Mouse (Mus musculus) CH12.LX (cell line): Measurements from ENCODE around the gene Map4k3. TPM values are rescaled to one million over a fixed set of nuclear protein-coding genes. Genes with fewer than 3 reads are reported as not detected.

Experiments used
- DNase-seq: peaks from one replicate; pipeline ENCODE4 v3.0.0-alpha.2; 2013; ENCODE audit errors: extremely low read depth
- H3K27ac ChIP-seq: 2 replicates; pipeline ENCODE4 v1.5.1; 2012; ENCODE audit warnings: low read depth, mild to moderate bottlenecking, control low read depth, moderate library complexity; ENCODE audit not compliant: insufficient read depth
- H3K27me3 ChIP-seq: replicated peaks from 2 replicates; pipeline ENCODE3; 2012; ENCODE audit warnings: inconsistent platforms
- H3K36me3 ChIP-seq, 2 experiments: replicated peaks in 1 of 2; 2 replicates each; pipeline versions ENCODE3 to v1.6.1; 2012; ENCODE audit warnings: inconsistent platforms in 1 of 2, low read length in 1 of 2, mild to moderate bottlenecking in 1 of 2, mixed read lengths in 1 of 2, moderate library complexity in 1 of 2; ENCODE audit not compliant: control insufficient read depth in 1 of 2, insufficient read depth in 1 of 2
- H3K4me1 ChIP-seq, 2 experiments: 2 replicates each; pipeline ENCODE4 v1.6.1; 2012; ENCODE audit warnings: inconsistent platforms in 1 of 2, moderate library complexity in 1 of 2; ENCODE audit not compliant: insufficient read depth in 2 of 2, control insufficient read depth in 1 of 2
- H3K4me2 ChIP-seq: 2 replicates; pipeline ENCODE4 v1.6.1; 2012; ENCODE audit warnings: low read depth, mild to moderate bottlenecking, control low read depth; ENCODE audit not compliant: poor library complexity, insufficient read depth, severe bottlenecking
- H3K4me3 ChIP-seq, 3 experiments: fragments of 150-350 bp in 1 of 3; sonication (generic) in 1 of 3; replicated peaks in 1 of 3; 2 replicates each; pipeline versions ENCODE3 to v1.5.1; 2011 to 2012; ENCODE audit warnings: low read depth in 2 of 3, low read length in 2 of 3, mild to moderate bottlenecking in 2 of 3, moderate library complexity in 2 of 3, control low read depth in 1 of 3, improper control_type of control experiment in 1 of 3, inconsistent platforms in 1 of 3, mixed read lengths in 1 of 3; ENCODE audit not compliant: poor library complexity in 1 of 3
- H3K79me2 ChIP-seq: replicated peaks from 2 replicates; pipeline ENCODE4 v1.6.1; 2012; ENCODE audit warnings: mild to moderate bottlenecking, moderate library complexity; ENCODE audit not compliant: control insufficient read depth, poor library complexity, insufficient read depth, severe bottlenecking; ENCODE audit errors: extremely low read depth
- H3K9ac ChIP-seq: 2 replicates; pipeline ENCODE4 v1.6.1; 2012; ENCODE audit warnings: low read depth, mild to moderate bottlenecking, control low read depth, moderate library complexity; ENCODE audit not compliant: insufficient read depth
- H3K9me3 ChIP-seq: replicated peaks from 2 replicates; pipeline ENCODE3; 2012; ENCODE audit warnings: low read length, inconsistent platforms, mixed read lengths
- BHLHE40 ChIP-seq: IDR thresholded peaks from 2 replicates; pipeline ENCODE4 v1.6.1; 2011; ENCODE audit warnings: mild to moderate bottlenecking, low read depth, low read length, improper control_type of control experiment
- CHD2 ChIP-seq: IDR thresholded peaks from 2 replicates; pipeline ENCODE4 v1.6.1; 2011; ENCODE audit warnings: low read length, improper control_type of control experiment
- CTCF ChIP-seq, 2 experiments: IDR thresholded peaks in 1 of 2; conservative IDR thresholded peaks in 1 of 2; 2 replicates each; pipeline ENCODE4 v1.5.1; 2011 to 2012; ENCODE audit warnings: low read depth in 2 of 2, low read length in 2 of 2, improper control_type of control experiment in 1 of 2, inconsistent platforms in 1 of 2, mild to moderate bottlenecking in 1 of 2, moderate library complexity in 1 of 2
- E2F4 ChIP-seq: IDR thresholded peaks from 2 replicates; pipeline ENCODE4 v1.6.1; 2011; ENCODE audit warnings: low read depth, low read length, improper control_type of control experiment; ENCODE audit not compliant: insufficient replicate concordance
- GABPA ChIP-seq: IDR thresholded peaks from 2 replicates; pipeline ENCODE4 v1.6.1; 2012; ENCODE audit warnings: low read depth, low read length, improper control_type of control experiment, inconsistent platforms; ENCODE audit not compliant: insufficient replicate concordance
- HCFC1 ChIP-seq: IDR thresholded peaks from 2 replicates; pipeline ENCODE4 v1.6.1; 2012; ENCODE audit warnings: low read depth, mild to moderate bottlenecking, inconsistent platforms, low read length, improper control_type of control experiment
- MAFK ChIP-seq: IDR thresholded peaks from 2 replicates; pipeline ENCODE4 v1.6.1; 2011; ENCODE audit warnings: low read length, improper control_type of control experiment; ENCODE audit not compliant: insufficient replicate concordance
- MAX ChIP-seq: IDR thresholded peaks from 2 replicates; pipeline ENCODE4 v1.6.1; 2011; ENCODE audit warnings: low read length, improper control_type of control experiment
- MEF2A ChIP-seq: IDR thresholded peaks from 2 replicates; pipeline ENCODE4 v1.6.1; 2014; ENCODE audit warnings: low read depth, mild to moderate bottlenecking, inconsistent platforms, low read length, improper control_type of control experiment, borderline replicate concordance
- NRF1 ChIP-seq: IDR thresholded peaks from 2 replicates; pipeline ENCODE4 v1.6.1; 2014; ENCODE audit warnings: low read depth, mild to moderate bottlenecking, inconsistent platforms, low read length, improper control_type of control experiment, moderate library complexity
- POLR2AphosphoS2 ChIP-seq: IDR thresholded peaks from 2 replicates; pipeline ENCODE4 v1.6.1; 2011; ENCODE audit warnings: low read depth, low read length, improper control_type of control experiment
- RAD21 ChIP-seq: IDR thresholded peaks from 2 replicates; pipeline ENCODE4 v1.6.1; 2011; ENCODE audit warnings: low read depth, mild to moderate bottlenecking, low read length, improper control_type of control experiment, moderate library complexity
- SMC3 ChIP-seq: IDR thresholded peaks from 2 replicates; pipeline ENCODE4 v1.6.1; 2011; ENCODE audit warnings: low read depth, low read length, improper control_type of control experiment
- TCF12 ChIP-seq: IDR thresholded peaks from 2 replicates; pipeline ENCODE4 v1.6.1; 2014; ENCODE audit warnings: low read depth, mild to moderate bottlenecking, inconsistent platforms, low read length, improper control_type of control experiment
- USF2 ChIP-seq: conservative IDR thresholded peaks from 2 replicates; pipeline ENCODE4 v1.6.1; 2011; ENCODE audit warnings: low read depth, low read length, improper control_type of control experiment
- ZMIZ1 ChIP-seq: IDR thresholded peaks from 2 replicates; pipeline ENCODE4 v1.6.1; 2012; ENCODE audit warnings: low read depth, mild to moderate bottlenecking, inconsistent platforms, low read length, improper control_type of control experiment
- ZNF384 ChIP-seq: IDR thresholded peaks from 2 replicates; pipeline ENCODE4 v1.6.1; 2012; ENCODE audit warnings: low read depth, low read length, improper control_type of control experiment, inconsistent platforms
- dilution Hi-C: fragments of 300-500 bp; cut with MboI; formaldehyde crosslinking; loops from 2 replicates; pipeline ENCODE4 v1.14.3; 2020; ENCODE audit warnings: low sequenced_read_pairs; ENCODE audit not compliant: extremely low pct_unique_long_range_greater_than_20kb, extremely low pct_ligation_motif_present
- in situ Hi-C: fragments of 300-500 bp; cut with MboI; formaldehyde crosslinking; loops from 3 replicates; pipeline ENCODE4 v1.14.3; 2019; ENCODE audit warnings: low sequenced_read_pairs, low pct_ligation_motif_present, low pct_unique_long_range_greater_than_20kb, mixed read lengths
- polyA plus RNA-seq: library from polyadenylated mRNA; unstranded; fragments of >175 nt; gene quantifications from 2 replicates; pipeline ENCODE4 v1.2.1, GENCODE M21; 2012; ENCODE audit warnings: low read depth; ENCODE audit not compliant: insufficient read length
- total RNA-seq, 2 experiments: library from RNA; depleted of rRNA; stranded (reverse); fragments of 300-350 nt in 1 of 2; fragments of >200 nt in 1 of 2; gene quantifications; 2 replicates each; pipeline ENCODE4 v1.2.3; 2012 to 2014

The Map4k3 gene
- total and polyA plus RNA-seq, 3 experiments: 2.7 to 4.3 (median 3.2) TPM

GRCm38 (mm10) chr17:80543646-80544045 is 184.6 kb downstream of the Map4k3 start:
- no peaks in the 10 kb centered on the region; a peak in 1 of 4 replicates for H3K4me1 ChIP-seq
- H3K27ac ChIP-seq: no peak overlapping the region
- H3K9ac ChIP-seq: no peak overlapping the region
- dilution Hi-C loops: no loop called here
- no peak overlapping the region for H3K4me2 ChIP-seq
- peaks cover 0 to 2% of the 10 kb centered on the region in 2 experiments for H3K36me3 ChIP-seq
- H3K9me3 ChIP-seq: no peaks in the 10 kb centered on the region
- in situ Hi-C loops: no loop called here
- TF ChIP-seq ZMIZ1 (no peak), MAX (no peak), GABPA (no peak), SMC3 (no peak), USF2 (no peak), TCF12 (no peak), MAFK (no peak), NRF1 (no peak), BHLHE40 (no peak), POLR2AphosphoS2 (no peak)
- no peak overlapping the region for H3K4me3 ChIP-seq
- no peak for DNase-seq
- no peaks in the 10 kb centered on the region for H3K79me2 ChIP-seq
- no peaks in the 10 kb centered on the region for H3K27me3 ChIP-seq

- H3K27ac ChIP-seq: no peak overlapping the region
- H3K9me3 ChIP-seq: no peaks in the 10 kb centered on the region
- dilution Hi-C loops: no loop called here
- no peak overlapping the region for H3K4me3 ChIP-seq
- H3K36me3 ChIP-seq: peaks cover 0 to 2% of the 10 kb centered on the region in 2 experiments
- H3K4me2 ChIP-seq: no peak overlapping the region
- H3K79me2 ChIP-seq: no peaks in the 10 kb centered on the region; the same call in 1 of the 2 replicates
- TF ChIP-seq USF2 (no peak), CTCF (conservative IDR thresholded peaks at IDR 0.05 in 1 of 2, IDR thresholded peaks at IDR 0.05 in 1 of 2; ENCODE audit: low read depth in 2 of 2, low read length in 2 of 2) (peak in 1 of 2 experiments; percentile 48; a peak in 2 of 4 replicates), POLR2AphosphoS2 (no peak), MEF2A (no peak), RAD21 (peak; percentile 47), E2F4 (no peak), SMC3 (peak; percentile 43), HCFC1 (no peak), ZNF384 (no peak), CHD2 (no peak)
- TF ChIP-seq, all 38 proteins: peak for 3
- peak; percentile 16 for DNase-seq
- Histone ChIP-seq H3K4me1 (peaks cover 0 to 3% of the 10 kb centered on the region in 2 experiments; a peak in 1 of 4 replicates), H3K27me3 (no peaks in the 10 kb centered on the region), H3K9ac (no peak overlapping the region)
- in situ Hi-C loops: no loop called here
These were observed 191.1 kb downstream of the Map4k3 start for GRCm38 (mm10) chr17:80537136-80537535.
